Mouse (Mus musculus) midbrain, postnatal 0 days (tissue): ENCODE data around the gene Gm20696. TPM values are rescaled to one million over a fixed set of nuclear protein-coding genes. Genes with fewer than 3 reads are reported as not detected.

Experiments
- ATAC-seq: fragments of 200-750 bp; cut with Nextera tagmentation; 2 replicates; pipeline ENCODE4 v1.8.0; 2017; ENCODE audit warnings: moderate number of reproducible peaks, mild to moderate bottlenecking, moderate TSS enrichment, moderate library complexity; ENCODE audit not compliant: low FRiP score
- DNase-seq: peaks from one replicate; pipeline ENCODE4 v3.0.0-alpha.2; 2015; ENCODE audit warnings: low spot score
- H3K27ac ChIP-seq: fragments of 300-500 bp; sonication (generic); 2 replicates; pipeline ENCODE4 v1.5.1; 2014; ENCODE audit warnings: low read depth, mild to moderate bottlenecking, low read length, mixed read lengths
- H3K27me3 ChIP-seq: fragments of 300-500 bp; sonication (generic); 2 replicates; pipeline ENCODE4 v1.6.1; 2014; ENCODE audit warnings: low read length, control low read depth, mixed read lengths; ENCODE audit not compliant: insufficient read depth
- H3K36me3 ChIP-seq: fragments of 300-500 bp; sonication (generic); 2 replicates; pipeline ENCODE4 v1.6.1; 2014; ENCODE audit warnings: low read length, control low read depth, mixed read lengths; ENCODE audit not compliant: insufficient read depth
- H3K4me1 ChIP-seq: fragments of 300-500 bp; sonication (generic); 2 replicates; pipeline ENCODE4 v1.6.1; 2014; ENCODE audit warnings: mild to moderate bottlenecking, control low read depth, antibody characterized with exemption, low read length, mixed read lengths; ENCODE audit not compliant: insufficient read depth
- H3K4me2 ChIP-seq: fragments of 300-500 bp; sonication (generic); 2 replicates; pipeline ENCODE4 v1.6.1; 2014; ENCODE audit warnings: low read depth, mild to moderate bottlenecking, low read length, mixed read lengths; ENCODE audit not compliant: poor library complexity, severe bottlenecking
- H3K4me3 ChIP-seq: fragments of 300-500 bp; sonication (generic); 2 replicates; pipeline ENCODE4 v1.5.1; 2014; ENCODE audit warnings: low read depth, mild to moderate bottlenecking, low read length, moderate library complexity
- H3K9ac ChIP-seq: fragments of 300-500 bp; sonication (generic); replicated peaks from 2 replicates; pipeline ENCODE4 v1.6.1; 2014; ENCODE audit warnings: mild to moderate bottlenecking, low read length, moderate library complexity, mixed read lengths; ENCODE audit not compliant: poor library complexity, severe bottlenecking
- H3K9me3 ChIP-seq: fragments of 300-500 bp; sonication (generic); 2 replicates; pipeline ENCODE4 v1.6.1; 2016; ENCODE audit warnings: low read length, control low read depth
- CTCF ChIP-seq: IDR thresholded peaks from 2 replicates; pipeline ENCODE4 v1.5.1; 2016; ENCODE audit warnings: antibody characterized with exemption, mild to moderate bottlenecking
- WGBS: fragments of 180-500 bp; shearing (Covaris S2); extraction: QIAGEN DNeasy Blood & Tissue Kit; methylation state at CpG from one replicate; pipeline ENCODE4 v1.1.7; 2014; 5-methylcytosine and 5-hydroxymethylcytosine counted together
- polyA plus RNA-seq: library from polyadenylated mRNA; unstranded; fragments of >200 nt; fragmentation: Nextera tagmentation; extraction: Ambion mirVana; gene quantifications from 2 replicates; pipeline ENCODE4 v1.2.1, GENCODE M21; 2015
- total RNA-seq: library from RNA; depleted of rRNA; stranded (reverse); fragments of >200 nt; gene quantifications from 2 replicates; pipeline ENCODE4 v1.2.3, GENCODE M21; 2014

The Gm20696 gene
- total and polyA plus RNA-seq, 2 experiments from 2014 or later, result 1.1 to 2.9 TPM

- H3K4me3 ChIP-seq, result no peak overlapping the region
- no peak for DNase-seq
- no peaks in the 10 kb centered on the region for H3K36me3 ChIP-seq
- ATAC-seq, result no peak
- WGBS, result 54% methylated on average over 2 of the region's 2 CpGs
- H3K4me1 ChIP-seq, result no peaks in the 10 kb centered on the region
- TF ChIP-seq CTCF, result no peak
- no peak overlapping the region for H3K9ac ChIP-seq
- H3K27ac ChIP-seq, result no peak overlapping the region
- H3K9me3 ChIP-seq, result no peaks in the 10 kb centered on the region
- no peaks in the 10 kb centered on the region for H3K27me3 ChIP-seq
- no peak overlapping the region for H3K4me2 ChIP-seq
Measured at GRCm38 (mm10) chr6:99401211-99401610, 265.4 kb downstream of the Gm20696 start.

GRCm38 (mm10) chr6:99395745-99396144 lies 270.9 kb downstream of the Gm20696 start:
- Histone ChIP-seq H3K36me3 (no peaks in the 10 kb centered on the region), H3K4me2 (no peak overlapping the region), H3K27me3 (no peaks in the 10 kb centered on the region), H3K27ac (no peak overlapping the region), H3K9ac (no peak overlapping the region), H3K4me3 (no peak overlapping the region), H3K9me3 (no peaks in the 10 kb centered on the region), H3K4me1 (no peaks in the 10 kb centered on the region)
- ATAC-seq (no peak), DNase-seq (no peak)
- TF ChIP-seq CTCF, result no peak
- WGBS, result 35% methylated on average over 12 of the region's 12 CpGs

GRCm38 (mm10) chr6:99394801-99395200 lies 271.8 kb downstream of the Gm20696 start:
- no peak overlapping the region for H3K9ac ChIP-seq
- H3K4me1 ChIP-seq, result no peaks in the 10 kb centered on the region
- TF ChIP-seq CTCF, result no peak
- ATAC-seq (no peak), DNase-seq (no peak)
- H3K4me3 ChIP-seq, result no peak overlapping the region
- no peaks in the 10 kb centered on the region for H3K27me3 ChIP-seq
- no peaks in the 10 kb centered on the region for H3K36me3 ChIP-seq
- no peak overlapping the region for H3K27ac ChIP-seq
- 72% methylated on average over 5 of the region's 5 CpGs for WGBS
- no peaks in the 10 kb centered on the region for H3K9me3 ChIP-seq
- H3K4me2 ChIP-seq, result no peak overlapping the region

GRCm38 (mm10) chr6:99392484-99392883 lies 274.1 kb downstream of the Gm20696 start:
- Histone ChIP-seq H3K36me3 (no peaks in the 10 kb centered on the region), H3K4me1 (no peaks in the 10 kb centered on the region), H3K4me2 (no peak overlapping the region), H3K27ac (no peak overlapping the region), H3K9me3 (no peaks in the 10 kb centered on the region), H3K9ac (no peak overlapping the region), H3K4me3 (no peak overlapping the region), H3K27me3 (no peaks in the 10 kb centered on the region)
- DNase-seq, result no peak
- ATAC-seq, result no peak
- no peak for TF ChIP-seq CTCF
- 94% methylated on average over 6 of the region's 6 CpGs for WGBS

GRCm38 (mm10) chr6:99388741-99389675 lies 277.6 kb downstream of the Gm20696 start:
- Histone ChIP-seq H3K9ac (no peak overlapping the region), H3K27me3 (no peaks in the 10 kb centered on the region), H3K4me3 (no peak overlapping the region), H3K27ac (no peak overlapping the region), H3K4me2 (no peak overlapping the region), H3K36me3 (no peaks in the 10 kb centered on the region), H3K4me1 (no peaks in the 10 kb centered on the region), H3K9me3 (no peaks in the 10 kb centered on the region)
- DNase-seq (no peak), ATAC-seq (no peak)
- WGBS, result 73% methylated on average over 19 of the region's 19 CpGs
- no peak for TF ChIP-seq CTCF

GRCm38 (mm10) chr6:99388023-99388422 lies 278.6 kb downstream of the Gm20696 start:
- Histone ChIP-seq H3K4me2 (no peak overlapping the region), H3K27ac (no peak overlapping the region), H3K4me1 (no peaks in the 10 kb centered on the region), H3K9ac (no peak overlapping the region), H3K9me3 (no peaks in the 10 kb centered on the region), H3K36me3 (no peaks in the 10 kb centered on the region), H3K27me3 (no peaks in the 10 kb centered on the region), H3K4me3 (no peak overlapping the region)
- no peak for TF ChIP-seq CTCF
- 92% methylated on average over 5 of the region's 5 CpGs for WGBS
- DNase-seq (no peak), ATAC-seq (no peak)
